Mouse (Mus musculus) gastrocnemius, postnatal 4 days (tissue): Measurements from ENCODE around the gene B3galt4. TPM values are rescaled to one million over a fixed set of nuclear protein-coding genes. Genes with fewer than 3 reads are reported as not detected.
"Not testable (repeated sequence)": the region's sequence is repeated elsewhere in the genome, so short reads cannot be mapped to it uniquely, and the experiment has no call there.

Experiments
- DNase-seq, 2 experiments: peaks; one replicate each; pipeline ENCODE4 v3.0.0; 2021 to 2022; ENCODE audit warnings: low spot score in 2 of 2, mixed read lengths in 2 of 2
- total RNA-seq, 2 experiments: library from RNA; stranded (reverse); gene quantifications; 2 replicates each; pipeline ENCODE4 v1.2.3; 2021

B3galt4 gene
- total RNA-seq, 2 experiments from 2014 or later: 3.8 to 4.5 TPM

- no peak for DNase-seq
Measured at GRCm38 (mm10) chr17:33968927-33969326, 17.6 kb upstream of the B3galt4 start.

- DNase-seq: peak in 1 of 2 experiments; percentile 72
Measured at GRCm38 (mm10) chr17:33968489-33968888, 17.2 kb upstream of the B3galt4 start.

GRCm38 (mm10) chr17:33965846-33966550, 14.7 kb upstream of the B3galt4 start:
- no peak for DNase-seq

- DNase-seq: no peak
Measured at GRCm38 (mm10) chr17:33965082-33965845, 14.0 kb upstream of the B3galt4 start.

GRCm38 (mm10) chr17:33962876-33963275, 11.6 kb upstream of the B3galt4 start:
- DNase-seq: no peak

- no peak for DNase-seq
Measured at GRCm38 (mm10) chr17:33959948-33960347, 8.7 kb upstream of the B3galt4 start.

GRCm38 (mm10) chr17:33959135-33959534, 7.8 kb upstream of the B3galt4 start:
- no peak for DNase-seq

GRCm38 (mm10) chr17:33958451-33958850, 7.2 kb upstream of the B3galt4 start:
- no peak for DNase-seq

- no peak for DNase-seq
Measured at GRCm38 (mm10) chr17:33957493-33957892, 6.2 kb upstream of the B3galt4 start.

GRCm38 (mm10) chr17:33956336-33956735, 5.0 kb upstream of the B3galt4 start:
- no peak for DNase-seq

- peak; percentile 83 to 92 for DNase-seq
Measured at GRCm38 (mm10) chr17:33955555-33956214, 4.4 kb upstream of the B3galt4 start, which contains the start of the genes Vps52 and Rps18. Gene Vps52, plus strand, starts transcription at chr17:33955812. Gene Rps18, minus strand, starts transcription at chr17:33956001.

- DNase-seq: no peak
Measured at GRCm38 (mm10) chr17:33954646-33955554, 3.6 kb upstream of the B3galt4 start.

GRCm38 (mm10) chr17:33953961-33954565, 2.8 kb upstream of the B3galt4 start:
- DNase-seq: no peak

GRCm38 (mm10) chr17:33953310-33953709, 2.0 kb upstream of the B3galt4 start:
- DNase-seq: no peak

GRCm38 (mm10) chr17:33952879-33953278, 1.6 kb upstream of the B3galt4 start:
- no peak for DNase-seq

GRCm38 (mm10) chr17:33952015-33952414, 727 bp upstream of the B3galt4 start:
- DNase-seq: not testable (repeated sequence)

GRCm38 (mm10) chr17:33950131-33950625, 1.1 kb downstream of the B3galt4 start:
- no peak for DNase-seq

GRCm38 (mm10) chr17:33948905-33949537, 2.3 kb downstream of the B3galt4 start:
- no peak for DNase-seq

GRCm38 (mm10) chr17:33948090-33948904, 3.0 kb downstream of the B3galt4 start:
- no peak for DNase-seq
